Mouse (Mus musculus) cerebellum, postnatal 4 days (tissue): ENCODE results near the gene Mta3.

Experiments
- DNase-seq, 2 experiments: peaks; one replicate each; pipeline ENCODE4 v3.0.0; 2022; ENCODE audit warnings: low spot score in 2 of 2, mixed read lengths in 1 of 2

The Mta3 gene

GRCm38 (mm10) chr17:83809197-83809829 is 103.3 kb downstream of the Mta3 start:
- no peak for DNase-seq

- no peak for DNase-seq
Measured at GRCm38 (mm10) chr17:83810285-83810684, 104.3 kb downstream of the Mta3 start.

GRCm38 (mm10) chr17:83812200-83812944 is 106.4 kb downstream of the Mta3 start:
- peak in 1 of 2 experiments; percentile 35 for DNase-seq

- no peak for DNase-seq
Measured at GRCm38 (mm10) chr17:83813050-83813449, 107.1 kb downstream of the Mta3 start.

GRCm38 (mm10) chr17:83816996-83817395 is 111.0 kb downstream of the Mta3 start:
- no peak for DNase-seq

- no peak for DNase-seq
Measured at GRCm38 (mm10) chr17:83819503-83819902, 113.5 kb downstream of the Mta3 start.

GRCm38 (mm10) chr17:83820701-83821100 is 114.7 kb downstream of the Mta3 start:
- no peak for DNase-seq

- DNase-seq = no peak
Measured at GRCm38 (mm10) chr17:83821876-83822275, 115.9 kb downstream of the Mta3 start.

GRCm38 (mm10) chr17:83823835-83824234 is 117.9 kb downstream of the Mta3 start:
- no peak for DNase-seq

- no peak for DNase-seq
Measured at GRCm38 (mm10) chr17:83829356-83829755, 123.4 kb downstream of the Mta3 start.

GRCm38 (mm10) chr17:83830616-83831292 is 124.8 kb downstream of the Mta3 start:
- DNase-seq = no peak

- DNase-seq = no peak
Measured at GRCm38 (mm10) chr17:83834120-83834519, 128.2 kb downstream of the Mta3 start.

GRCm38 (mm10) chr17:83836048-83836447 is 130.1 kb downstream of the Mta3 start:
- DNase-seq = no peak

- no peak for DNase-seq
Measured at GRCm38 (mm10) chr17:83837659-83838190, 131.8 kb downstream of the Mta3 start.

- no peak for DNase-seq
Measured at GRCm38 (mm10) chr17:83839132-83839531, 133.2 kb downstream of the Mta3 start.

- DNase-seq = no peak
Measured at GRCm38 (mm10) chr17:83841011-83841410, 135.0 kb downstream of the Mta3 start.

- DNase-seq = no peak
Measured at GRCm38 (mm10) chr17:83843780-83844179, 137.8 kb downstream of the Mta3 start.

- no peak for DNase-seq
Measured at GRCm38 (mm10) chr17:83845538-83845937, 139.6 kb downstream of the Mta3 start.

GRCm38 (mm10) chr17:83846301-83847021 is 140.5 kb downstream of the Mta3 start:
- no peak for DNase-seq

- DNase-seq = no peak
Measured at GRCm38 (mm10) chr17:83847100-83847499, 141.1 kb downstream of the Mta3 start.

GRCm38 (mm10) chr17:83847815-83848214 is 141.9 kb downstream of the Mta3 start, which contains the start of gene Haao:
TSS of gene Haao (minus strand) at chr17:83847963.
- DNase-seq = no peak

GRCm38 (mm10) chr17:83848482-83848881 is 142.5 kb downstream of the Mta3 start:
- no peak for DNase-seq
